Mouse (Mus musculus) limb, embryonic 11.5 days (tissue): Measurements from ENCODE around the gene Hyal1. TPM values are rescaled to one million over a fixed set of nuclear protein-coding genes. Genes with fewer than 3 reads are reported as not detected.

ENCODE experiments used
- ATAC-seq: fragments of 200-750 bp; cut with Nextera tagmentation; 2 replicates; pipeline ENCODE4 v1.8.0; 2017; ENCODE audit warnings: low read depth; ENCODE audit not compliant: insufficient number of reproducible peaks, low FRiP score, low TSS enrichment
- DNase-seq: peaks from one replicate; pipeline ENCODE4 v3.0.0-alpha.2; 2015; ENCODE audit warnings: low spot score
- H3K27ac ChIP-seq: fragments of 300-500 bp; sonication (generic); replicated peaks from 2 replicates; pipeline ENCODE4 v1.5.1; 2014; ENCODE audit warnings: low read depth, mild to moderate bottlenecking, low read length
- H3K27me3 ChIP-seq: fragments of 300-500 bp; sonication (generic); 2 replicates; pipeline ENCODE4 v1.6.1; 2014; ENCODE audit warnings: mild to moderate bottlenecking, low read length, mixed read lengths; ENCODE audit not compliant: control insufficient read depth, insufficient read depth
- H3K36me3 ChIP-seq: fragments of 300-500 bp; sonication (generic); 2 replicates; pipeline ENCODE4 v1.6.1; 2014; ENCODE audit warnings: mild to moderate bottlenecking, low read length, moderate library complexity, mixed read lengths; ENCODE audit not compliant: control insufficient read depth, insufficient read depth
- H3K4me1 ChIP-seq: fragments of 300-500 bp; sonication (generic); 2 replicates; pipeline ENCODE4 v1.6.1; 2014; ENCODE audit warnings: low read length, mixed read lengths; ENCODE audit not compliant: control insufficient read depth, insufficient read depth
- H3K4me2 ChIP-seq: fragments of 300-500 bp; sonication (generic); 2 replicates; pipeline ENCODE4 v1.6.1; 2014; ENCODE audit warnings: low read depth, mild to moderate bottlenecking, moderate library complexity; ENCODE audit not compliant: severe bottlenecking
- H3K4me3 ChIP-seq: fragments of 300-500 bp; sonication (generic); 2 replicates; pipeline ENCODE4 v1.5.1; 2014; ENCODE audit warnings: low read depth, low read length
- H3K9ac ChIP-seq: fragments of 300-500 bp; sonication (generic); 2 replicates; pipeline ENCODE4 v1.6.1; 2014; ENCODE audit warnings: mild to moderate bottlenecking, low read length
- H3K9me3 ChIP-seq: fragments of 300-500 bp; sonication (generic); 2 replicates; pipeline ENCODE4 v1.6.1; 2016; ENCODE audit warnings: low read length; ENCODE audit not compliant: control insufficient read depth
- WGBS: fragments of 180-500 bp; shearing (Covaris S2); extraction: QIAGEN DNeasy Blood & Tissue Kit; methylation state at CpG from one replicate; pipeline ENCODE4 v1.1.7; 2014; 5-methylcytosine and 5-hydroxymethylcytosine counted together
- polyA plus RNA-seq: library from polyadenylated mRNA; unstranded; fragments of >200 nt; fragmentation: Nextera tagmentation; extraction: Ambion mirVana; gene quantifications from 2 replicates; pipeline ENCODE4 v1.2.1, GENCODE M21; 2014

Gene Hyal1
- polyA plus RNA-seq, 1 experiment from 2014 or later: 8.4 TPM

DNA sequence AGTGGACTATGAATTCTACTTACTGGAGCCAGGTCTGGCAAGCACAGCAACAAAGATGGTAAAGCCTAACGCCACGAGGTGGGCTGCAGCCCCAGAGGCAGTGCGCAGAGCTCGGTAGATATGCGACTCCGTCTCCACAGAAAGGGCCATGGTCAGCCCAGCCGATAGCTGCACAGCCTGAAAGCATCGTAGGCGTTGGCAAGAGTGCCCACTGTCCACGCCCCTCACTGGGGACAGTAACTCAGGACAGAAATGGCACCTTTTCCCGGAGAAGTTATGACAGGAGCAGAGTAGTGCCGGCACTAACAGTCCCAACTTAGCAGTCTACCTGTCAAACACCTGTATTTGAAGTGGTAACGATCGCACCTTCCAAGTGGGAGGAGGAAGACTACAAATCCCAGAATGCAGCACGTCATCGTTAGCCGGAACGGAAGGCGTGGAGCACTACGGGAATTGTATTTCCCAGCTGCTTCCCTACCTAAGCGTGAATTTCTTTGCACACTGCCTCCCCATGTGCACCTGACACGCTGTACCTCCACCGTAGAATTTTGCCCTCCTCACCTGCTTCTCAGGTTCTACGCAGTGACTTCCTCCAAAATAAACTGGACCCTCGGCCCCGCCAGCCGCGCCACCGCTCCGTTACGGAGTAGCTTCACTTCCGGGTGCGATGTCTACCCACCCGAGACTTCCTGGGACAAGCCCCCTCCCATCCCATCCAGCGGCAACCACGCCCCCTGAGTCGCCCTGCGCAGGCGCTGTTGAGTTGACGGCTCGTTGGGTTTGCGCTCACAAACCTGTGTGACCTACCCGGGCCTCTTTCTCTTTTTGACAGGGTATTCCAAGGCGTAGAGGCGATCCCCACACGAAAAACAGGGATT is 35.0 kb upstream of the Hyal1 start, which contains the start of the genes Cyb561d2 and Nprl2:
Cyb561d2 (minus strand) TSS at position 720 of the 878 bp plus-strand sequence.
Nprl2 (plus strand) TSS at position 753 of the 878 bp plus-strand sequence.
- no peak within 1 kb of the TSS for H3K27ac ChIP-seq
- H3K27me3 ChIP-seq: no peaks in the 10 kb centered on the region
- peak within 1 kb of the TSS; percentile 53 for H3K4me3 ChIP-seq
- peaks cover 23% of the 10 kb centered on the region for H3K4me1 ChIP-seq
- DNase-seq (peak; percentile 96), ATAC-seq (peak; percentile 80)
- peaks cover 26% of the 10 kb centered on the region for H3K36me3 ChIP-seq
- peak within 1 kb of the TSS; percentile 64 for H3K9ac ChIP-seq
- peak within 1 kb of the TSS; percentile 94 for H3K4me2 ChIP-seq
- H3K9me3 ChIP-seq: no peaks in the 10 kb centered on the region
- under 1% methylated on average over 46 of the region's 46 CpGs for WGBS

DNA sequence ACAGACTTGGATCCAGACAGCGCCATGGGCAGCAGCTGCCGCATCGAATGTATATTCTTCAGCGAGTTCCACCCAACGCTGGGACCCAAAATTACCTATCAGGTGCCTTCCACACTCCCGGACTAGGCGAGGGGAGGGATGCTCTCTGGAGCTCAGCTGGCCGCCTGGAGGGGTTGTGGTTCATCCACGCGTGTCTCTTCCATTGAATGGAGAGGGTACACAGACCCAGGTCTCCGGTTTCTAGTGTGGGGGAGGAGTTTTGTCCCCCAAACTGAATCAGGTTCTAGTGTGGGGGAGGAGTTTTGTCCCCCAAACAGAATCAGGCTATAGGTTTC is 34.4 kb upstream of the Hyal1 start:
- H3K4me3 ChIP-seq: peak overlapping the region; percentile 53
- no peak for ATAC-seq
- H3K36me3 ChIP-seq: peaks cover 26% of the 10 kb centered on the region
- no peak for DNase-seq
- H3K4me2 ChIP-seq: peak overlapping the region; percentile 94
- peaks cover 23% of the 10 kb centered on the region for H3K4me1 ChIP-seq
- no peak overlapping the region for H3K27ac ChIP-seq
- no peaks in the 10 kb centered on the region for H3K27me3 ChIP-seq
- H3K9me3 ChIP-seq: no peaks in the 10 kb centered on the region
- WGBS: 1% methylated on average over 11 of the region's 11 CpGs
- H3K9ac ChIP-seq: peak overlapping the region; percentile 64

DNA sequence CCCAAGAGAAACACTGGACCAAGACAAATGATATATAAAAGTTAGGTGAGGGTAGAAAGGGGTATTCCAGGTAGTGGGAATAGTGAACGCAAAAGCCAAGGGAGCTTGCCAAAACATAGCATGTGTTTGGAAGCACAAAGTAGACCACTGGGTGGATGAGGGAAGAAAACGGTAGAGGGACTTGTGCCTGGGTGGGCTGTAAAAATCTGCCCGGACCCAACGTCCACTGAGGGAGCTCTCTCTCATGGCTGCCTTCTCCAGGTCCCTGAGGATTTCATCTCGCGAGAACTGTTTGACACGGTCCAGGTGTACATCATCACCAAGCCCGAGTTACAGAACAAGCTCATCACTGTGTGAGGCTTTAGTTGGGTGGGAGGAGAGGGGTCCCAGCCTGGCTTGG is 34.0 kb upstream of the Hyal1 start:
- H3K27me3 ChIP-seq: no peaks in the 10 kb centered on the region
- peaks cover 26% of the 10 kb centered on the region for H3K4me1 ChIP-seq
- H3K9ac ChIP-seq: no peak overlapping the region
- no peak overlapping the region for H3K27ac ChIP-seq
- no peaks in the 10 kb centered on the region for H3K9me3 ChIP-seq
- H3K4me3 ChIP-seq: peak overlapping the region; percentile 53
- DNase-seq: no peak
- no peak for ATAC-seq
- peak overlapping the region; percentile 94 for H3K4me2 ChIP-seq
- 45% methylated on average over 8 of the region's 8 CpGs for WGBS
- H3K36me3 ChIP-seq: peaks cover 26% of the 10 kb centered on the region

DNA sequence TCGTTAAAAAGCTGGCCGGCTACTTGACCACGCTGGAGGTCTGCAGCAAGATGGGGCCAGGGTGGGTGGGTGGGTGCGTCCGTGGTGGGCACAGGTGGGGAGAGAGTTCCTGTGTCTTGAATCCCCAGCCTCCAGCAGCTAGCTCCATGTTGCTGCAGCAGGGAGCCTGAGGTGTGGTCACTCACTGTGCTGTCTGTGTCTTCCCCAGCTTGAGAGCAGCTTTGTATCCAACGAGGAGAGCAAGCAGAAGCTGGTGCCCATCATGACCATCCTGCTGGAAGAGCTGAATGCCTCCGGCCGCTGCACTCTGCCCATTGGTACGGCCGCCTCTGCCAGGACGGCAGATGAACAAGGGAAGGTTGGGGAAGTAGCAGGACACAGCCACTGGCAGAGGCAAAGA is 33.4 kb upstream of the Hyal1 start:
- no peak for DNase-seq
- peaks cover 21% of the 10 kb centered on the region for H3K36me3 ChIP-seq
- H3K4me2 ChIP-seq: peak overlapping the region; percentile 94; the same call in 1 of the 2 replicates
- peaks cover 26% of the 10 kb centered on the region for H3K4me1 ChIP-seq
- no peak overlapping the region for H3K4me3 ChIP-seq
- WGBS: 87% methylated on average over 11 of the region's 11 CpGs
- no peak for ATAC-seq
- H3K9me3 ChIP-seq: no peaks in the 10 kb centered on the region
- no peak overlapping the region for H3K27ac ChIP-seq
- no peak overlapping the region for H3K9ac ChIP-seq
- no peaks in the 10 kb centered on the region for H3K27me3 ChIP-seq

DNA sequence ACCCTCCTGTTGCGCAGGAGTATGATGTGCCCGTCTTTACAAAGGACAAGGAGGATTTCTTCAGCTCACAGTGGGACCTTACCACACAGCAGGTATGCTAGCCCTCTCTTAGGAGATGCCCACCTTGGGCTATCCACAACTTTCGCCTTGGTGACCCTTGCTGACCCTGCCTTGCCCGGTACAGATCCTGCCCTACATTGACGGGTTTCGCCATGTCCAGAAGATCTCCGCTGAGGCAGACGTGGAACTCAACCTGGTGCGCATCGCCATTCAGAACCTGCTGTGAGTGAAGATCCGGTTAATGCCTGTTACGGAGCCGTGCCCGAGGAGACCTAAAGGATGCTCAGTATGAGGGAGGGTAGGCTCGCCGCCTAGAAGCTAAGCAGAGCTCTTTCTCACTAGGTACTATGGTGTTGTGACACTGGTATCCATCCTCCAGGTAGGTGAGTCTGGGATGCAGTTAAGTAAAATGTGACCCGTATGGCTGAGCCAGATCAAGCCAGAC is 32.5 kb upstream of the Hyal1 start:
- Histone ChIP-seq H3K36me3 (peaks cover 11% of the 10 kb centered on the region), H3K27ac (no peak overlapping the region), H3K4me1 (peaks cover 26% of the 10 kb centered on the region), H3K27me3 (no peaks in the 10 kb centered on the region), H3K4me2 (no peak overlapping the region), H3K9me3 (no peaks in the 10 kb centered on the region), H3K4me3 (no peak overlapping the region), H3K9ac (no peak overlapping the region)
- DNase-seq (no peak), ATAC-seq (no peak)
- WGBS: 95% methylated on average over 17 of the region's 17 CpGs

DNA sequence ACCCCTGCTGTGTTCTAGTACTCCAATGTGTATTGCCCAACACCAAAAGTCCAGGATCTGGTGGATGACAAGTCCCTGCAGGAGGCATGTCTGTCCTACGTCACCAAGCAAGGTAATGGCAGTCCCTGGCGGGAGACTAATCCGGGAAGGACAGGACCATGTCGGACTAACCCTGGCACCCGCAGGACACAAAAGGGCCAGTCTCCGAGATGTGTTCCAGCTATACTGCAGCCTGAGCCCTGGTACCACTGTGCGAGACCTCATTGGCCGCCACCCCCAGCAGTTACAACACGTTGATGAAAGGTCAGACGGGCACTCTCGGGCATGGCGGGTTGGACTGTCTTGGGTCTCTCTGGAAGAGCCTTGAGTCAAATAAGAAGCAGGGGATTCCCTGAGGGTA is 32.0 kb upstream of the Hyal1 start:
- peaks cover 8% of the 10 kb centered on the region for H3K36me3 ChIP-seq
- H3K27me3 ChIP-seq: no peaks in the 10 kb centered on the region
- 95% methylated on average over 12 of the region's 12 CpGs for WGBS
- ATAC-seq (no peak), DNase-seq (no peak)
- no peak overlapping the region for H3K9ac ChIP-seq
- H3K4me2 ChIP-seq: no peak overlapping the region
- no peaks in the 10 kb centered on the region for H3K9me3 ChIP-seq
- H3K4me3 ChIP-seq: no peak overlapping the region
- H3K4me1 ChIP-seq: peaks cover 26% of the 10 kb centered on the region
- no peak overlapping the region for H3K27ac ChIP-seq

DNA sequence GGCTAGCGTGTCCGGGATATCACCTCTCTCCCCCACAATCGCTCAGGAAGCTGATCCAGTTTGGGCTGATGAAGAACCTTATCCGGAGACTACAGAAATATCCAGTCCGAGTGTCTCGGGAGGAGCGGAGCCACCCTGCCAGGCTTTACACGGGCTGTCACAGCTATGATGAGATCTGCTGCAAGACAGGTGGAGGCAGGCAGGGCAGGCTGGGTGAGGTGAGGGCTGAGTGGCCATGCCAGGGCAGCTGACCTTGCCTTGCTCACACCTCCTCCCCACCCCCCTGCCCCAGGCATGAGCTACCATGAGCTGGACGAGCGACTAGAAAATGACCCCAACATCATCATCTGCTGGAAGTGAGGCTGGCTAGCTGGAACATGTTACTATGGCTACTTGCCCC is 31.5 kb upstream of the Hyal1 start:
- no peaks in the 10 kb centered on the region for H3K9me3 ChIP-seq

DNA sequence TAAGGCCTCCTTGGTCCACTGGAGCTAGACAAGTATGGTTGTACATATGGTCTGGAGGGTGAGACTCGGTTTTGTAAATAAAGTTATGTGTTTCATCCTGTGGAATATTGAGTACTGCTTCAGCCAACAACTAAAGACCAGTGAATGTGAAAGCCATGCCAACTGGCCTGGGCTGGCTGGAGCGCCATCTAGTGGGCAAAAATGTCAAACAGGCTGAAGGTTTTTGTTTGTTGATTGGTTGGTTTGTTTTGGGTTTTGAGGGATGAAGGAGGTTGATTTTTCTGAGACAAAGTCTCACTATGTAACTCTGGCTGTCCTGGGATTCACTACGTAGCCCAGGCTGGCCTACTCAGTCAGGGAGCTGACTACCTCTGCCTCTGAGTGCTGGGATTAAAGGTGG is 31.1 kb upstream of the Hyal1 start:
- Histone ChIP-seq H3K4me1 (peaks cover 29% of the 10 kb centered on the region), H3K27me3 (no peaks in the 10 kb centered on the region), H3K4me2 (no peak overlapping the region), H3K4me3 (no peak overlapping the region), H3K36me3 (peaks cover 5% of the 10 kb centered on the region; the same call in 1 of the 2 replicates), H3K27ac (no peak overlapping the region), H3K9me3 (no peaks in the 10 kb centered on the region), H3K9ac (no peak overlapping the region)
- ATAC-seq (no peak), DNase-seq (peak; percentile 89)
- 3% methylated on average over 3 of the region's 3 CpGs for WGBS

More for the DNA sequence above, 31.5 kb upstream of the Hyal1 start:
- H3K4me2 ChIP-seq: no peak overlapping the region
- H3K4me3 ChIP-seq: no peak overlapping the region
- H3K36me3 ChIP-seq: peaks cover 5% of the 10 kb centered on the region; the same call in 1 of the 2 replicates
- no peak for ATAC-seq
- DNase-seq: no peak
- peaks cover 26% of the 10 kb centered on the region for H3K4me1 ChIP-seq
- WGBS: 83% methylated on average over 10 of the region's 10 CpGs
- no peak overlapping the region for H3K9ac ChIP-seq
- H3K27ac ChIP-seq: no peak overlapping the region
- H3K27me3 ChIP-seq: no peaks in the 10 kb centered on the region
